Mouse (Mus musculus): ENCODE results near the gene H2al1k.
"Not testable (repeated sequence)": the region's sequence is repeated elsewhere in the genome, so short reads cannot be mapped to it uniquely, and the experiment has no call there.

The H2al1k gene

GRCm38 (mm10) chrX:9350327-9350726 lies at the start of gene H2al1k:
Gene H2al1k, plus strand, starts transcription at chrX:9350627.
- DNase-seq (ENCODE audit: low read depth, low spot score): not testable (repeated sequence)

- DNase-seq (ENCODE audit: low read depth, low spot score): no peak
These were observed 47.6 kb upstream of the H2al1k start for GRCm38 (mm10) chrX:9302791-9303190.

DNA sequence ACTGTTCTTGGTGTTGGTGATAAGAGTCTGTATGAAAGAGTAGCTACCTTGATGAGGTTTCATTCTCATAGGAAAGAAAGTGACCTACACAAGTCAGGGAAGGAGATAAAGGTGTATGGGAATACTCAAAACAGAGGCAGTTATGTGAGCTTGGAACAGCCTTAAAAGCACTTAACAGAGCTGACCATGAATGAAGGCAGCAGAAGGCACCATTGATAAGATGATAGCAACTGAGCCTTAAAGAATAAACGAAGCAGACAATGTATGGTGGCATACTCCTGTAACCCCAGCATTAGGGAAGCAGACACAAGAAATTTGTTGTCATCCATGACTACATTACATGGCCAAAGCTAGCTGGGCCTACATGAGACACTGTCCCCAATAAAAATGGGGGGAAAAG lies 47.0 kb upstream of the H2al1k start:
- DNase-seq (ENCODE audit: low read depth, low spot score): no peak

GRCm38 (mm10) chrX:9316457-9316856 lies 34.0 kb upstream of the H2al1k start:
- DNase-seq (ENCODE audit: low read depth, low spot score): not testable (repeated sequence)

GRCm38 (mm10) chrX:9327954-9328353 lies 22.5 kb upstream of the H2al1k start:
- not testable (repeated sequence) for DNase-seq (ENCODE audit: low read depth, low spot score)

DNA sequence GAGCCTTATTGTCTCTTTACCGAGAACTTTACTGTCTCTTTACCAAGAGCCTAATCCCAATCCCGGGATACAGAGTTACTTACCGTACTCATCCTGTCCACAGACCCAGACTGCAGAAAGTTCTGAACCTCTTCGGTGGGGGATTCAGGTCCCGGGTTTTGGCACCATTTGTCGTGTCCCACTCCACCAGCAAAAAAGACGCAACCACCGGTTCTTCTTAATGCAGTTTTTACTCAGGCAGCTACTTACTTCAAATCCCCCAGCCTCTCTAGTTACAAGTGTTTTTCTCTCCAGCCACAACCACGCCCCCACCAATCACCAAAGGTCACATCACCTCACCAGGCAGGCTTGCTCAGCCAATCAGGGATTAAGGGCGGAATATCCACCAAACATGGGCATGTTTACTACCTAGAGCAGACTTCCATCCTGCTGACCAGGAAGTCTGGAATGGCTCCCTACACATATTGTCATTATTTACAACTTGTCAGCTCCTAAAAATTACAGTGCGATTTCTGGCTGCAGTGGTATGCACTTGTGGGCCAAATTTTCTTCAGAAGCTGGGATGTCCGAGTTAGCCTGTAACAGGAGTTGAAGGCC lies 18.0 kb upstream of the H2al1k start:
- not testable (repeated sequence) for DNase-seq (ENCODE audit: low read depth, low spot score)

GRCm38 (mm10) chrX:9333035-9333434 lies 17.4 kb upstream of the H2al1k start:
- not testable (repeated sequence) for DNase-seq (ENCODE audit: low read depth, low spot score)

- not testable (repeated sequence) for DNase-seq (ENCODE audit: low read depth, low spot score)
These were observed 15.4 kb upstream of the H2al1k start for GRCm38 (mm10) chrX:9334996-9335395.

- peak; percentile 0 for DNase-seq (ENCODE audit: low read depth, low spot score)
These were observed 23.6 kb downstream of the H2al1k start for GRCm38 (mm10) chrX:9374012-9374411.

GRCm38 (mm10) chrX:9375927-9376326 lies 25.5 kb downstream of the H2al1k start:
- not testable (repeated sequence) for DNase-seq (ENCODE audit: low read depth, low spot score)

Data from forelimb bud, embryonic 11.5 days (tissue).